Mouse (Mus musculus): ENCODE measurements at regions not wholly inside any gene's neighbourhood (a gene's known extent, or its start where the extent isn't known, plus 50 kb on each side); places are given as distances from the start of the nearest gene placed in this dataset.
"Not testable (repeated sequence)": the region's sequence is repeated elsewhere in the genome, so short reads cannot be mapped to it uniquely, and the experiment has no call there.

DNA sequence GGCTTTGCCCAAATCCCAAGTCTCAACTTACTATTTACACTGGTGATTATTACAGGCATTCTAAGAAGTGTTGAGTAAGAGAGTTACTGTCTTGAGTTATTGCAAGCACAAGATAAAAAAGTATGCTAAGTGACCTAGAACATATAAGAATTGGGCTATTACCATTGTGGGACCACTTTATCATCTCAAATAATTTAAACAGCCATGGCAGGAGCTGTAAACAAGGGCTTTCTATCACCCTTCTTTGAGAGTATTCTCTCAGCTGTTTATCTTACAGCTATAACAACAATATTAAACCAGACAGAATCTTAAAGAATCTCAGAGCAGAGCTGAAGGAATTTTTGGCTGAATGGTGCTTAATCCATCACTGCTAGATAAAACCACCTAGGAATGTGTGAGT, 94.2 kb upstream of the Mpdz start:
- no peak overlapping the region for H3K9ac ChIP-seq (ENCODE audit: low read depth, low read length)
- H3K4me3 ChIP-seq (ENCODE audit: low read depth, low read length): no peak overlapping the region
- no peaks in the 10 kb centered on the region for H3K36me3 ChIP-seq (ENCODE audit: control insufficient read depth, insufficient read depth)
- no peaks in the 10 kb centered on the region for H3K4me1 ChIP-seq (replicated peaks; ENCODE audit: control insufficient read depth, insufficient read depth, low read length)
- H3K4me2 ChIP-seq (replicated peaks; ENCODE audit: low read depth): no peak overlapping the region
- H3K27me3 ChIP-seq (replicated peaks; ENCODE audit: control insufficient read depth, insufficient read depth, low read length): no peaks in the 10 kb centered on the region
- no peak for ATAC-seq
- H3K27ac ChIP-seq (ENCODE audit: low read depth, low read length): no peak overlapping the region
- H3K9me3 ChIP-seq (ENCODE audit: control insufficient read depth): no peaks in the 10 kb centered on the region
- TF ChIP-seq CTCF (IDR thresholded peaks at IDR 0.05; ENCODE audit: low read depth): no peak

DNA sequence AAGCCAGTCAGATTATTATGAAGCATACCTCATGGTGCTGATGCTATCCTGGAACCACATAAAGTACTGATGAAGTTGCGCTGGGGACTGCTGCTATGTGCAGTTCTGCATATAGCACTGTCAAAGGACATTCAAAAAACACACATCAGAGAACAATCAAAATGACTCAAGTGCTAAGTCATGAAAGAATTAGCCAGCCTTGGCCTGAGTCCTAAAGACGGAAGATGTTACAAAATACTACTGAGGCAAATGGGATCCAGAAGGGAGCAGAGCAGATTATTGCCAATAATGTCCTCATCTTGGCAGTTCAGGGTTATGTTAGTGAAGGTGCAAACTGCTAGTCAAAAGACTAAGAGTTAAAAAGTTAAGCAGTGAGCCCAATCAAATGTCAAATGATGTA, 87.9 kb upstream of the Mpdz start:
- WGBS: 89% methylated on average over 2 of the region's 2 CpGs
- no peak overlapping the region for H3K4me2 ChIP-seq (replicated peaks; ENCODE audit: low read depth)
- no peaks in the 10 kb centered on the region for H3K36me3 ChIP-seq (ENCODE audit: control insufficient read depth, insufficient read depth)
- H3K27me3 ChIP-seq (replicated peaks; ENCODE audit: control insufficient read depth, insufficient read depth, low read length): no peaks in the 10 kb centered on the region
- H3K4me1 ChIP-seq (replicated peaks; ENCODE audit: control insufficient read depth, insufficient read depth, low read length): no peaks in the 10 kb centered on the region
- no peak overlapping the region for H3K4me3 ChIP-seq (ENCODE audit: low read depth, low read length)
- TF ChIP-seq CTCF (IDR thresholded peaks at IDR 0.05; ENCODE audit: low read depth): no peak
- H3K9ac ChIP-seq (ENCODE audit: low read depth, low read length): no peak overlapping the region
- no peak overlapping the region for H3K27ac ChIP-seq (ENCODE audit: low read depth, low read length)
- no peaks in the 10 kb centered on the region for H3K9me3 ChIP-seq (ENCODE audit: control insufficient read depth)
- no peak for ATAC-seq

DNA sequence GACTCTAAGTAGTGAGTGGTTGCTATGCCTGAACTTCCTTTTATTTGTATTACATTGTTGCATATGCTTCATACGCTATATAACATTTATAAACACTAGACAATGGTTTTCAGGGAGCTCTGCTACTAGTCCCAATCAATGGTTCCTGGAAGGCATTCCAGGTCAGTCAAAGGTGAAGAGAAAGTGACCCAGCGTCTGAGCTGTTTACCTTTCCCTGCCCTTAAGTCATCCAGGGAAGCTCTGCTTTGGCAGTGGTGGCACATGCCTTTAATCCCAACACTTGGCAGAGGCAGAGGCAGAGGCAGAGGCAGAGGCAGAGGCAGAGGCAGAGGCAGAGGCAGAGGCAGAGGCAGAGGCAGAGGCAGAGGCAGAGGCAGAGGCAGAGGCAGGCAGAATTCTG, 76.5 kb upstream of the Mpdz start:
- not testable (repeated sequence) for H3K9me3 ChIP-seq (ENCODE audit: control insufficient read depth); H3K9ac ChIP-seq (ENCODE audit: low read depth, low read length); H3K27ac ChIP-seq (ENCODE audit: low read depth, low read length); H3K36me3 ChIP-seq (ENCODE audit: control insufficient read depth, insufficient read depth); ATAC-seq; H3K4me3 ChIP-seq (ENCODE audit: low read depth, low read length); H3K4me2 ChIP-seq (replicated peaks; ENCODE audit: low read depth); H3K27me3 ChIP-seq (replicated peaks; ENCODE audit: control insufficient read depth, insufficient read depth, low read length); H3K4me1 ChIP-seq (replicated peaks; ENCODE audit: control insufficient read depth, insufficient read depth, low read length)
- 46% methylated on average over 2 of the region's 2 CpGs for WGBS

DNA sequence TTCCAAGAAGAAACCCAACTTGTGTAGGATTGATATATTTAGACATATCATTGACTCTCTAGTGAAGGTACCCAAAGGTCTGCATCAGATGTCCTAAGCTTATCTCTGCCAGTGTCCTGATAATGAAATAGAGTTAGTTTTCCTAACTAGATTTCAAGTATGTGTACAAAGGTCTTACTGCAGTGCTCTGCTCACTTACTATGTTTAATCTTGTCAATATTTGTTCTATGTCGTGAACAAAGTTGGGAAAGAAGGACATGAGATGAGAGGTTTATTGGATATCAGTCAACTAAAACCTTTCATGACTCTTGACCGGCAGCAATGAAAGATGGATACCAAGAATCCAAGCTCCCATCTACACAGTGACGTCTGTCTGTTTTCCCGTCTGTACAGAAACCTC, 71.9 kb upstream of the Mpdz start:
- Histone ChIP-seq H3K36me3 (ENCODE audit: control insufficient read depth, insufficient read depth) (no peaks in the 10 kb centered on the region), H3K4me3 (ENCODE audit: low read depth, low read length) (no peak overlapping the region), H3K9me3 (ENCODE audit: control insufficient read depth) (no peaks in the 10 kb centered on the region), H3K9ac (ENCODE audit: low read depth, low read length) (no peak overlapping the region), H3K4me2 (replicated peaks; ENCODE audit: low read depth) (no peak overlapping the region), H3K4me1 (replicated peaks; ENCODE audit: control insufficient read depth, insufficient read depth, low read length) (no peaks in the 10 kb centered on the region), H3K27me3 (replicated peaks; ENCODE audit: control insufficient read depth, insufficient read depth, low read length) (no peaks in the 10 kb centered on the region), H3K27ac (ENCODE audit: low read depth, low read length) (no peak overlapping the region)
- no peak for ATAC-seq
- TF ChIP-seq CTCF (IDR thresholded peaks at IDR 0.05; ENCODE audit: low read depth): no peak
- WGBS: 46% methylated on average over 4 of the region's 4 CpGs

DNA sequence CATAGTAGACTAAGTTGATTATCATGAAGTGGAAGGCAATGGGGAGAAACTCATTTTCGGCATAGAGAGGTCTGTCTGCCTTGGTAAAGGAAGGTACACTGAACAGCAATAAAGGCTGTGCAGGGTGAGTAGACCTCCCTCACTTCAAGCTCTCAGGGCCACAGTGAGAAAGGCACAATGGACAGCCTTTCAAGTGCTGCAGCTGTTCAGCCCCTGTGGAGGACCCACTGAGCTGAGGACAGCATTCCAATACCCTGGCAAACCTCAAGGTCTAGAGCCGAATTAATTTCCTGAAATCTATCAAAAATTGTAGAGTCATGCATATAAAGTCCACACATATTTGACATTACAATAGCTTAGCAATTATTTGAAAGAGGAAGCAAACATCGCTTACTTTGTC, 69.8 kb upstream of the Mpdz start:
- H3K4me1 ChIP-seq (replicated peaks; ENCODE audit: control insufficient read depth, insufficient read depth, low read length): no peaks in the 10 kb centered on the region
- no peak for TF ChIP-seq CTCF (IDR thresholded peaks at IDR 0.05; ENCODE audit: low read depth)
- H3K9me3 ChIP-seq (ENCODE audit: control insufficient read depth): no peaks in the 10 kb centered on the region
- H3K9ac ChIP-seq (ENCODE audit: low read depth, low read length): no peak overlapping the region
- no peak for ATAC-seq
- WGBS: 78% methylated on average over 3 of the region's 3 CpGs
- H3K4me2 ChIP-seq (replicated peaks; ENCODE audit: low read depth): no peak overlapping the region
- no peaks in the 10 kb centered on the region for H3K36me3 ChIP-seq (ENCODE audit: control insufficient read depth, insufficient read depth)
- H3K27ac ChIP-seq (ENCODE audit: low read depth, low read length): no peak overlapping the region
- no peaks in the 10 kb centered on the region for H3K27me3 ChIP-seq (replicated peaks; ENCODE audit: control insufficient read depth, insufficient read depth, low read length)
- no peak overlapping the region for H3K4me3 ChIP-seq (ENCODE audit: low read depth, low read length)

DNA sequence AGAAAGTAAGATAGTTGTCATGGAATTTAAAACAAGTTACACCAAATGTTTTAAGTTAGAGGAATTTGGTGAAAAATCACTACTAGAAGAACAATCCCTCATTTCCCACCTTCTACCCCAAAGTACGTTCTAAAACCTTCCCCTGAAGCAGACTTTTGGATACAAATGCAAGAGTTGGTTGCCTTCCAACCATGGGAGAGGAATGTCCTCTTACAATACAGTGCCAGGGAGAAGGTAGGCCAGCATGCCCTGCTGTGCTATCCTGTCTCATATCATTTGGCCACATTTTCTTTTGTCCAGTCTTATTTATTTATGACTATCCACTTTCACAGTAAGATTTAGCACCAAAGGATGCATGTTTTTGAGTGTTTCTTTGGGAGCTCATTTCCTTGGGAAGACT, 66.2 kb upstream of the Mpdz start:
- no peak for TF ChIP-seq CTCF (IDR thresholded peaks at IDR 0.05; ENCODE audit: low read depth)
- Histone ChIP-seq H3K27me3 (replicated peaks; ENCODE audit: control insufficient read depth, insufficient read depth, low read length) (no peaks in the 10 kb centered on the region), H3K27ac (ENCODE audit: low read depth, low read length) (no peak overlapping the region), H3K36me3 (ENCODE audit: control insufficient read depth, insufficient read depth) (no peaks in the 10 kb centered on the region), H3K4me3 (ENCODE audit: low read depth, low read length) (no peak overlapping the region), H3K4me2 (replicated peaks; ENCODE audit: low read depth) (no peak overlapping the region), H3K9me3 (ENCODE audit: control insufficient read depth) (no peaks in the 10 kb centered on the region), H3K4me1 (replicated peaks; ENCODE audit: control insufficient read depth, insufficient read depth, low read length) (no peaks in the 10 kb centered on the region), H3K9ac (ENCODE audit: low read depth, low read length) (no peak overlapping the region)
- ATAC-seq: no peak
- WGBS: 92% methylated on average over 1 of the region's 1 CpGs

DNA sequence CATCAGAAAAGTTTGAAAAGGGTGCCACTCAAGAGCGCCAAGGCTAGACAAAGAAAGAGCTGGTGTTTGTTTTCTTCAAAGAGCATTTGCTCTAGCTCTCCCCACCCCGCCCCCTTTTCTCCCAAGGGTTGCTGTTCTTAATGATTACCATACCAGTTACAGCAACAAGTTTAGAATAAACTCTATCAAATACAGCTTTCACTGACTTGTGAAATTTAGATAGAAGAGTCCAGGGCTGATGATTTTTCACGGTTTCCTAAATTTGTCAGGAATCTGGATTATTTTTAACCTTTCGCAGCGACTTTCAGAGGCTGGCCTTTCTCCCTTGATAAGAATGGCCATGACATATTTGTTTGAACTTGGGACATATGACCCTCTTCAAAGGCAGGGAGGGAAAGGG, 64.2 kb upstream of the Mpdz start:
- Histone ChIP-seq H3K4me3 (ENCODE audit: low read depth, low read length) (no peak overlapping the region), H3K4me1 (replicated peaks; ENCODE audit: control insufficient read depth, insufficient read depth, low read length) (no peaks in the 10 kb centered on the region), H3K36me3 (ENCODE audit: control insufficient read depth, insufficient read depth) (no peaks in the 10 kb centered on the region), H3K9me3 (ENCODE audit: control insufficient read depth) (no peaks in the 10 kb centered on the region), H3K9ac (ENCODE audit: low read depth, low read length) (no peak overlapping the region), H3K4me2 (replicated peaks; ENCODE audit: low read depth) (no peak overlapping the region), H3K27ac (ENCODE audit: low read depth, low read length) (no peak overlapping the region), H3K27me3 (replicated peaks; ENCODE audit: control insufficient read depth, insufficient read depth, low read length) (no peaks in the 10 kb centered on the region)
- TF ChIP-seq CTCF (IDR thresholded peaks at IDR 0.05; ENCODE audit: low read depth): no peak
- no peak for ATAC-seq
- 92% methylated on average over 5 of the region's 5 CpGs for WGBS
